Mouse (Mus musculus) retina, postnatal 1 day (tissue): ENCODE measurements around the gene Rabif.
"Not testable (repeated sequence)": the region's sequence is repeated elsewhere in the genome, so short reads cannot be mapped to it uniquely, and the experiment has no call there.

Experiments
- DNase-seq: peaks from one replicate; pipeline ENCODE4 v3.0.0-alpha.2; 2012

The Rabif gene

DNA sequence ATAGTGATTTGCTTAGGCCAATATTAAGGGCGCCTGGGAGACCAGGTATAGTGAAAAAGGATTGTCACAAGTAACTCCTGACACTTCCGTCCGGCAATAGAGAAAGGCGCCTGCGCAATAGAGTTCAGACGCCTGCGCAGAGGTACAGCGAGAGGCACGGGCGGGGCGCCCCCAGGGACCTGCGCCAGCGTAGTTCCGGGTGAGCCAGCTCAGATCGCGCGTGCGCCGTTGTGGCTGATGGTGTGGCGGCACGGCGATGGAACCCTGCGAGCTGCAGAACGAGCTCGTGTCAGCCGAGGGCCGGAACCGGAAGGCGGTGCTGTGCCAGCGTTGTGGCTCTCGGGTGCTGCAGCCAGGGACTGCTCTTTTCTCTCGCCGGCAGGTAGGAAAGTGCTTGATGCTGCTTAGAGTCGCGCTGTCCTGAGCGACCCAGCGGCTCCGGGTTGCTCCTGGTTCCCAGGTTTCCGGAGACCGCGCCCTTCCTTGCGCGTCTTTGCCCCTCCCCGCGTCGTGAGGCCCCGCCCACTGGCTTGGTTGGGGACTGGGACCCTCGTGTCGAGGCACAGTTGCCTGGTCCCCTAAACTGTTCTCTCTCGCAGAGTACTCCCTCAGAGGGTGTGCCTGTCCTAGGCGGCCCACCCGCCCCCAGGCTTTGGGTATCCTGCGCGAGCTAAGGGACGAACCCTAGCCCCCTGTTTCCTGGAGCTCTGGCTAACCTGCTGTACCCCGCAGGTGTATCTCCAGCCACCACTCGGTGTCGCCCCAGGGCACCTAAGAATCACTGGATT, at the start of gene Rabif:
Rabif (plus strand) TSS at position 221 of the 788 bp plus-strand sequence.
- DNase-seq: peak; percentile 98

DNA sequence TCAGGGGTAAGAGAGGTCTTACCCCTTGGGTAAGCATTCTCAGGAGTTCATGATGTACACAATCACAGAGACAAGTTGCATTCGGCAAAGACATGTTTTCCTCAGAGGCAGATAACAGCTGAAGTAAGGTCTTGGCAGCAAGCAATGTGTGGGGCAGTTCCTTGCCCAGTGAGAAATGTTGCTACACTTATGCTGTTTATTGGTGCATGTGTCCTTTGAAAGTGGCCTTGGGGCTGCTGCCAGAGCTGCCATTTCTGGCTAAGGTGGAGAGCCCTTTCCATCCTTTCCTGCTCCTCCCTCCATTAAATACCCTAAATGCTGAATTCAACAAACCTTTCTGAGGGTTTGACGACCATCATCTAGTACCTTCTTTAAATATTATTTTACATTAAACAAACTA, 49.0 kb upstream of the Rabif start:
- no peak for DNase-seq

DNA sequence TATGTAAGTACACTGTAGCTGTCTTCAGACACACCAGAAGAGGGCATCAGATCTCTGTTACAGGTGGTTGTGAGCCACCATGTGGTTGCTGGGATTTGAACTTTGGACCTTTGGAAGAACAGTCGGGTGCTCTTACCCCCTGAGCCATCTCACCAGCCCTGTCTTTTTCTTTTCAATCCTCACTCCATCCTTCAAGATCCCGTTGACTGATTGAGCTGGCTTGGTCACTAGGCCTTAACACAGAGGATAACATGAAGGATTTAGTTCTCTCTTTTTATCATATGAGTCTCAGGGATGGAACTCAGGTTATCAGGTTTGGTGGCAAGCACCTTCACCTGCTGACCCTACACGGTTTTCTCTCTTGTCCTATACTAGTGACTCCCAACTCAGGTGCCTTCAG, 45.9 kb upstream of the Rabif start:
- not testable (repeated sequence) for DNase-seq

DNA sequence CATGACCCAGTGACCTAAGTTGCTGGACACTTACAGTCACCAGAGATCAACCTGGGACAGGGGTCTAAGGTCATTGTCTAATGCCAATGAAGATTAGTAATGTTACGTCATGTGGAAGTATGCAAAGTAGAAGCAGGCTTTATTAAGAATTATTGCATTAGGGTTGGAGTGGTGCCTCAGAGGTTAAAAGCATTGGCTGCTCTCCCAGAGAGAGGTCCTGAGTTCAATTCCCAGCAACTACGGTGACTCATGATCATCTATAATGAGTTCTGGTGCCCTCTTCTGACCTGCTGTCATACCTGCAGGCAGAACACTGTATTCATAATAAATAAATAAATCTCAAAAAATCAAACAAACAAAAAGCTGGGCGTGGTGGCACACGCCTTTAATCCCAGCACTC, 44.2 kb upstream of the Rabif start:
- no peak for DNase-seq

DNA sequence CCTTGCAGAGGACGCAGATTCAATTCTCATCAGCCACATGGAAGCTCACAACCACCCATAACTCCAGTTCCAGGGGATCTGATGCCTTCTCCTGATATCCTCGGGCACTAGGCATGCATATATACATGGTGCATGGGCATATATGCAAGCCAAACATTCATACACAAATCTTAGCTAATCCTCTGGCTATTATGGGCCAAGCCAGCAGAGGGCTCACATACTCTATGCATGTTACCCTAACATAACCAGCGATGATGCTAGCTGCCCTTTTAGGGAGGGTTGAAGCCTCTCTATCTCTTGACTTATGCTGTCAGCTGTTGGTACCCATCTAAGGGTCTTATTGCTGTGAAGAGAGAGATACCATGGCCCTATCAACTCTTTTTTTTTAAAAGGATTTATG, 43.5 kb upstream of the Rabif start:
- peak; percentile 68 for DNase-seq

DNA sequence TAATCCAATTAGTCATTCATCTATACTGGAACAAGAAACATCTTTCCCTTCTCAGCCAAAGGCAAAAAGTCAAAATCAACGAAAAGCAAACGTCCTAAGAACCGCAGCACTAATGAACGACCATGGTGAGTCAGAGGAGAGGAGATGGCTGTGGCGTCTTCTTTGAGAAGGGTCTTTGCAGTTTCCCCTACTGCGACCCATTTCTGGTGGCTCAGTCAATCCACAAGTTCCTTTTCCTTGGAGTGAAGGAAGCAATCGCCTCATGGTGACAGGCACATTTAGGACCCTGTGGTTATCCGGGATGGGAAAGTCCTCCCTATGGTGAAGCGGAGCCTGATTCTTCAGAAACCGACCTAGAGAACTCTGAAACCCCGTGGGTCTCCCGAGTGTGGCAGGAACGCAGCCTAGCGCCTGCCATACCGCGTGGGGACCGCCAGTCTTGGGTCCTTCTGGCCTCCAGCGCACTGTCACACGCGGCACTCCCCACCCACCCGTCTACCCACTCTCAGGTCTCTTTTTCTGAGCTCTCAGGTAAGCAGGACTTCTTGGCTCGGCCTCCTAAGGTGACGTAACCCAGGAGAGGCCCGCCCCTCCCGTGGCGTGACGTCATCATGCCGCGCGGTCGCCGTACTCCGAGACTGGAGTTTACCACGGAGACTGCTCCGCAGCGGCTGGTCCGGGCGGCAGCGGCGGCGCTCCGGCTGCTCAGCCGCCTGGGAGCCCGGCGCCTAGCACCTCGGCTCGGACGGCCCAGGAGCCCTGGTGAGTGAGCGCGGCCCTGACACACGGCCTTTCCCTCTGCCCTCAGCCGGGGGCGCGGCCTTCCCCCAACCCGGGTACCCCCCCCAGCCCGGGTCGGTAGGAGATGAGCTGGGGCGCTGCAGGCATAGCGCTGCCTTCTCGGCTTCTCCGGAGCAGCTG, 39.3 kb upstream of the Rabif start, which contains the start of gene Klhl12:
Klhl12 (plus strand) TSS at position 628 of the 921 bp plus-strand sequence.
- peak; percentile 93 for DNase-seq

DNA sequence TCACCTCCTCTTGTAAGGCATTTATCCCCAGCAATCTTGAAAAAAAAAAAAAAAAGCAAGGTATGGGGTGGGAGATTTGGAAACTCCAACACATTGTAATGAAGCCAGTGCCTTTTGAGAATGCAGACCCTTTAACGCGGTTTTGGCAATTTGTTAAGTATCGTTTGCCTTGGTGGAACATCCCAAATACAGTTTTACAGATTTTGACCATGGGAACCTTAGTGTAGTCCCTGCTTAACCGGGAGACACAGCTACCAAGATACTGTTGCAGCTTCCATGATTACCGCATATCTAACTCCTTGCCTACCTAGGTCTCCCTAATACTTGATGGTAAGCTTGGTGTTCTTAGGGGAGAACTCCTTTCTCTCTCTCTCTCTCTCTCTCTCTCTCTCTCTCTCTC, 38.4 kb upstream of the Rabif start:
- no peak for DNase-seq

DNA sequence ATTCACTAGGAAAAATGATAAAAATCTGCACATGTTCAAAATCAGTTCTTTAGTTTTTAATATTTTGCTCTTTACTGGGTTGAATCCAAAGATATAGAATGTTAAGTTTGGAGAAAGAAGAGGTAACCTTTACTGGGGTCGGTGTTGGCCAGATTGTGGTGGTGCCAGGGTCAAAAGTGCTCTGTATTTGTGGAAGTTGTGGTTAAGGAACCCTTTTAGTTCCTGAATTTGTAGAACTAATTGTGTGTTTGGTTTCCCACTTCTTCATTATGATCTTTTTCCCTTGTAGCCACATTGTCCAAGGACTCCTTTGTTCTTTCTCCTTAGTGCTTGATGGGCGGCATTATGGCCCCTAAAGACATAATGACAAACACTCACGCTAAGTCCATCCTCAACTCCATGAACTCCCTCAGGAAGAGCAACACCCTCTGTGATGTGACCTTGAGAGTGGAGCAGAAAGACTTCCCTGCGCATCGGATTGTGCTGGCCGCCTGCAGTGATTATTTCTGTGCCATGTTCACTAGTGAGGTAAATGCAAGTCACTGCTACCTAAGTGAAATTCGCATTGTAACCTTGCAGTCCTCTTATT, 36.2 kb upstream of the Rabif start:
- no peak for DNase-seq

DNA sequence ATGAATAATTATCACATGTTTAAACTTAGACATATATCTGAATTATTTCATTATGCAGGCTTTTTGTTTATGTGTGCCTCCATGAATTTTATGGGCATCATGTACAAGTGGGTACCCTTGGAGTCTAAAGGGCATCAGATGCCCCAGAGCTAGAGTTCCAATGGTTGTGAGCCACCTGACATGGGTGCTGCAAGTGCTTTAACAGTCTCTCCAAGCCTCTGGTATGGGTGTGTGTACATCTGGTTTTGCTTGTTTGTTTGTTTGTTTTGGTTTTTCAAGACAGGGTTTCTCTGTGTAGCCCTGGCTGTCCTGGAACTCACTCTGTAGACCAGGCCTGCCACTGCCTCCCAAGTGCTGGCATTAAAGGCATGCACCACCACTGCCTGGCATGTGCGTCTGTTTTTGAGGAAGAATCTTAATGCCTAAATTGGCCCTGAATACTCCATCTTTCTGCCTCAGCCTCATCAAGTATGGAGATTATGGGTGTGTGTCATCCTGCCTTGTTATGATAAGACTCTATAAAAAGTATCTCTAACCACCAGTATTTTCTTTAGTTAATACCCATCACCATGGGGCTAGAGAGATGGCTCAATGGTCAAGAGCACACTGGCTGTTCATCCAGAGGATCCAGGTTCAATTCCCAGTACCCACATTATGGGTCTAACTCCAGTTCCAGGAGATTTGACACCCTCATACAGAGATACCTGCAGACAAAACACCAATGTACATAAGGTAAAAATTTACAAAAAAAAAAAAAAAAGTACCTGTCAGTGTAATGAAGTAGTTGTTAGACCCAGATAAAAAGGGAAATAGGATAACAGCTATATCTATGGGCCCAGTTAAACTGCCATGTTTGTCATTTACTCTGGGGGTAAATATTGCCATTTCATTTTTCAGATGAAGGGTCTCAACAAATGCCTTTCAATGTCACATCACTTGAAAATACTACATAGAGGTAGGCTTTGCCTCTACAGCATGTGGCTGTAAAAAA, 33.9 kb upstream of the Rabif start:
- DNase-seq: no peak

DNA sequence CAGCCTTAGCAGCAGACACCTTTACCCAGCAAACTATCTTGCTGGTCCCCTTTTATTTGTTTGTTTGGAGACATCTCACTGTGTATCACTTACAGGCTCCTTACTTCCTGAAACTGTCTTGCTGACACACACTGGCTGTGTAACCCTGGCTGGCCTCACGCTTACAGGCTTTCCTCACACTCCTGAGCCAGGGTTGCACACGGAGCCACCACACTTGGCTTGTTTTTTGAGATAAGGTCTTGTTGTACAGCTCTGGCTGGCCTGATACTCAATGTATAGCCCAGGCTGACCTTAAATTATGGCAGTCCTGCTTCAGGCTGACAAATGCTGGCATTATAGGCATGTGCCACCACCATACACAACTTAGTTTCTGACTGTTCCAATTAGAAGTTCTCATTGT, 9.8 kb upstream of the Rabif start:
- no peak for DNase-seq

DNA sequence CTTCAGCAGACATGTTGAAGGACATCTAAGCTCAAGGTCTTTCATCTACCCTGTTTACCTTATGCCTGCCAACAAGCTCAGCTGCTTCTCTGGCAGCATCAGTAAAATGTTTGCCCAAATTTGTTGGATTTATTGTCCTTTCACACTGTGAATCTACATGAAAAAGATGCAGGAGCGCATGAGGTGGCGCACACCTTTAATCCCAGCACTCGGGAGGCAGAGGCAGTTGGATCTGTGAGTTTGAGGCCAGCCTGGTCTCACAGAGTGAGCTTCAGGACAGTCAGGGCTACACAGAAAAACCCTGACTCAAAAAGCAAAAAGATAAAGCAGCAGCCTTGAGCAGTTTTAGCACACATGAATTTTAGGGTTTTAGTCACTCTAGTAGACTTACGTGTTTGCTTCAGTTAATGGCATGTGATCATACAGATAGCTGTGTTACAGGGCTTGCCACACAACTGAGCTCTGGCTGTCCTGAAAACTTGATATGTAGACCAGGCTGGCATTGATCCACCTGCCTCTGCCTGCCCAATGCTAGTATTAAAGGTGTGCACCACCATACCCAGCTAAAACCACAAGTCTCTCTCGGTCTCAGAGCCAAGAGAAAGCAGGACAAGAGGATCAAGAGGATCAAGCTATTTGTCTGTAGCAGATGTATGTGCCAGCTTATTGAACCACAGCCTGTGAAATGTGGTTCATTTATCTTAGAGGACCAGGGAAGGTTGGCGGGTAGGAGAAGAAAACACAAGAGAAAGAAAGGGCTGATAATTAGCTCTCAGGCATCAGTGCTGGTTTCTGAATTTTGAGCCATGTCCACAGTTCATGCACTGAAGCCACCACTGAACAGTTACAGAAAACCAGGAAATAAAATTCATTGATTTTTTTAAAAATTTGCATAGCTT, 3.3 kb upstream of the Rabif start:
- DNase-seq: no peak

DNA sequence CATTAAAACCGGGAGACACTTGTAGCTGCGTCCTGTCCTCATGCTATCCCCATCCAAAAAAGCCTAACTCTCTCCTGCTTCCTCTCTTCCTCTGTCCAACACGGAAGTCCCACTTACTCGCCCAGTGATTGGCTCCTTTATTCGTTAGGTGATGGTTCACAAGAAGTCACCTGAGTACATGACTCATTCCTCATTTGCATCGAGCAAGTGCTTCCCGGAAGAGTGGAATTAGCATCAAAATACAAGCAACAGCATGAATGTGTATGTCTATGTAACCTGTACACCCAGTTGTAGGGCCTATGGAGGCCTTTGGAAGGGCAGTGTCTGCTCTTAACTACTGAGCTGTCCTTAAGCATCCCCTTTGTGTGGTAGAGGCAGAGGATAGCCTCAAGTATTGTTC, 2.2 kb upstream of the Rabif start:
- DNase-seq: no peak

DNA sequence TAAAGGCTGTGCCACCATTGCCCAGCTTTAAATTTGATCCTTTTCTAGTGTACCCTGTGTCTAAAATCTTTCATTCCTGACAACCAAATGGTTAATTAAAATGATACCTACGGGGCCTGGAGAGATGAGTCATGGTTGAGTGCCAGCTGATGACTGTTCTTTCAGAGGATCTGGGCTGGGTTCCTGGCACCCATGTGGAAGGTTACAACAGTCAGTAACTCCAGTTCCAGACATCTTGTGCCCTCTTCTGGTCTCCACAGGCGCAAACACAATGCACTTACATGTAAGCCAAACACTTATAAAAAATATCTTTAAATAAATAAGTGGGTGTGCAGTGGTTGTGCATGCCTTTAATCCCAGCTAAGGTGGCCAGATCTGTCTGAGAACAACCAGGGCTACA, 952 bp upstream of the Rabif start:
- no peak for DNase-seq

DNA sequence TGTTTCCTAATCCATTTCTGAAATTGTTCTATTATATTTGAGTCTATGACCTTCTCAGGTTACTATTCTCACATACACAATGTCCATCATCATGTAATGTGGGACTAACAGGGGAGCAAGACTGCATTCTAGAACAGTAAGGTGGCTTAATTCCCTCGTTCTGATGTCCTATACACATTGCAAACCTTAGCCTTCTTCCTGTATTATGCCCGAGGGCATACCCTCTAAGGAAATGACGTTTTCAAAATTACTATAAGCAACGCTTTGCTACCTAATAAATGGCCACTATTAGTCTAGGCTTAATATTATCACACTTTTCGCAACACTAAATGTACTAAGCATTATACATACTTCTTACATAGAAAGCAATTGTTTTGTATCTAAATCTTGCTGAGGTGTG, 492 bp upstream of the Rabif start:
- DNase-seq: no peak

DNA sequence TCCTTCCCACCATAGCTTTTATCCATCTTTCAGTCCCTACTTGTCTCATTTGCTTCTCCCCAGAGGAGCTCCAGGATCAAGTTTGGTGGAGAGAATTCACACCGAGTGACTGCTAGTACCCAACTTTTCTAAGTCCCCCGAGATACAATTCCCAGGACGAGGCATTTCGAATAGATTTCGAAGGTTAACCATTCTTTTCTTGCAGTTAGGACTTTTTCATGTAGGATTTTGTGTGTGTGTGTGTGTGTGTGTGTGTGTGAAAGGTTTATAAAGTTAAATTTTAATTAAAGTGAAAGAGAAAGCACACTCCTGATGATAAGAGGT, 730 bp downstream of the Rabif start:
- no peak for DNase-seq

DNA sequence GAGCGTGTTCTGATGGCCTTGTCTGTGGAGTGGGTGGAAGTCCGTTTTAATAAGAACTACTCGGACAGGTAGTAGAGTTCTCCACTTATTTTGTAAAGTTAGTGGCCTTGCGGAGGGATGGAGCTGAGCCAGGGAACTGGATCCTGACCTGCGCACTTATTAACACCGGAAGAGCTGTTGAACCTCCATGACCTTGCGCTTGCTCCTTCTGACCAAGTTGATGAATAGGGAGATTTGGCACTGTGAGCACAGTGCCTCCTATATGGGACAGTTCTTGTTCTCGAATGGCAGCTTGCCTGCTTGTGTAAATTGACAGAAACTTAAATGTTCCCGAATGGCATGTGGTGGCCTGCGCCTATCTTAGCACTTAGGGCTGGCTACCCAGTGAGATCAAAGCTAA, 1.5 kb downstream of the Rabif start:
- DNase-seq: no peak

DNA sequence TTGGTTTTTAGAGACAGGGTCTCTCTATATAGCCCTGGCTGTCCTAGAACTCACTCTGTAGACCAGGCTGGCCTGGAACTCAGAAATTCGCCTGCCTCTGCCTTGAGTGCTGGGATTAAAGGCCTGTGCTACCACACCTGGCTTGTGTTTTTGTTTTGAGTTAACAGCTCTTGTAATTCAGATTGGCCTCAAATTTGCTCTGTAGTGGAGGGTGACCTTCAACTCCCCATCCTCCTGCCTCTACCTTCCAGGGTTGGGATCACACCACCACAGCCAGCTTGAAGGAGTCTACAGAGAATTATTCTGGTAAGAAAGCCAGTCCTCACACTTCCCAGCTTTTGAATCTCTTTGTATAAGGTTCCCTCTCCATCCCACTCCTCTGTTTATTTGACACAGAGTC, 6.5 kb downstream of the Rabif start:
- DNase-seq: no peak

DNA sequence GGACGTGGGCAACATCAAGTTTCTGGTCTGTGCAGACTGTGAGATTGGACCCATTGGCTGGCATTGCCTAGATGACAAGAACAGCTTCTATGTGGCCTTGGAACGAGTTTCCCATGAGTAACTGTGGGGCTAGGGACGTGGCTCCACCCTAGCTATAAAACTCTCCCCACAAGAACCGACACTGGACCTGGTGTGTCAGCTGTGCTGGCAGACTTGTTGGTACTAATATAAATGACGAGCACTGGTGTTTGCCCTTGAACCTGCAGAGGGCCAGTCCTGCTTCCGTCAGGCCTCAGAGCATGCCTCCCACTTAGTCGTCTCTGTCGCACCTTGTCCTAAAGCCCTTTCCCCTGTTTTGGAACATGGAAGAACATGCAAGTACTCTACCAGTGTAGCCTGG, 11.8 kb downstream of the Rabif start:
- DNase-seq: no peak

DNA sequence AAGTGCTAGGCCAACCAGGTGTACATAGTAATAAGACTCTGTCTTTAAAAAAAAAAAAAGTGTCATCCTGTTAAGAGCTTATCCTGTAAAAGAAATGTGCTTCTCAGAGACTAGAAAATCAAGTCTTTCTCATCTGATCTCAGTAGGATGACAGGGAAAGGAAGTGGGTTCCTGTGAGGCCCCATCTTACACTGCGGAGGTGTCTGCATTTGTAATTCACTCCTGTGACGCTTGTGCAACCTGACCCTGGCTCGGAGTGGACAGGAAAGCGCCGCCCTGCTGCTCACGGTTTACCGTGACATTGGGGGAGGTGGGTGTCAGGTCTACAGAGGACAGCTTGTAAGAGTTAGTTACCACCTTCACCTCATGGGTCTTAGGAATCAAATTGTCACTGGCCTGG, 15.6 kb downstream of the Rabif start:
- no peak for DNase-seq

DNA sequence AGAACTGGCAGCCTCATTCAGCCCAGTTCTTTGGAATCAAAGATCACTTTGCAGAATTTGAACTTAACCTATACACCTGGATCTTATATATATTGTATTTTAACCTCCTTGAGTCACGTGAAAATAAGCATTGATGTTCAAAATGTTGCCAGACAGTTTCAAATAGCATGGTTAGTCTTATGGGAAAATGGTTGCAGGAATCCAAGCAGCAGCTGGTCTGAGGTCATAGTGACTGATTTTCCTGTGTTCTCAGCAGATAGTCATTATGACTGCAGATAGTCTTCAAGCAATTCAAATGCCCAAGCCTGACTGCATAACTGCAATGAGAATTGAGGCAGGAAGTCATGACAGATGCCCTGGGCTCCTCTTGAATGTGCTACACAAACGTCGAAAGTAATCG, 17.7 kb downstream of the Rabif start:
- DNase-seq: no peak

DNA sequence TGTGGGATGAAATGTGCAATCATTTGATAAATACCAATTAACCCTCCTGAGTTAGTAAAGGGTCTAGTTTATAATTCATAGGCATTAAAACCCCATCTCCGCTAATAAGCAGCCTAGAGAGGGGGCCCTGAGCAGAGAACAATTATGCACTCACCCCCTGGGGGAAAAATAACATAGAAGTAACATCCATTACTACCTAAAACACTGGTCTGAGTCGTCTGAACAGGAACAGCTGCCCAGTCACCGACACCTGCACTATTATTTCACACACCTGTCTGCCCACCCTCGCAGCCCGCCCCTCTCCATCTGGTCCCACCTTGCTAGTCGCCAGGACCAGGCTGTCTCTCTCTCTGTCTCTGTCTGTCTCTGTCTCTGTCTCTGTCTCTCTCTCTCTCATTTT, 18.1 kb downstream of the Rabif start:
- no peak for DNase-seq
